Mouse (Mus musculus) cerebellum, adult (tissue): Measurements from ENCODE around the gene Mettl7a1.
A peak's percentile ranks its signal among the peaks of the same experiment; 100 is the strongest.
"Not testable (repeated sequence)": the region's sequence is repeated elsewhere in the genome, so short reads cannot be mapped to it uniquely, and the experiment has no call there.

Experiments
- ATAC-seq: cut with Nextera tagmentation; 2 replicates; pipeline ENCODE4 v1.9.2; 2017; ENCODE audit warnings: mild to moderate bottlenecking, moderate library complexity, mixed read lengths; ENCODE audit not compliant: insufficient number of reproducible peaks, low FRiP score, low TSS enrichment

Mettl7a1 gene

DNA sequence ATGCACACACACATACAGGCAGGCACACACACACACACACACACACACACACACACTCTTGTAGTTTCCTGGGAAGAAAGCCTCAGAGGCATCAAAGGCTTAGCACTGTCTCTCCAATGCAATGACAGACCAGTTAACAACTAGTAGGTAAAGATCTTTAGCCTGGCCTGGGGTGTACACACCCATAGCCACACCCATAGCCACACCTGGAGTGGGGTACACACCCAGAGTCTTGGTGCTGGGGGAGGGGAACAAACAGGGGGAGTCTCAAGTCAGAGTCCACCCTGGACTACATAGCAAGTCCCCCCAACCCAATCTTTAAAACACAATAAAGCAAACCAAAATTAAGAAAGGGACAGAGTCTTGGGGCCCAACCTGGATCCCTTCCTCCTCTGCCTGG is 33.4 kb downstream of the Mettl7a1 start:
- ATAC-seq = not testable (repeated sequence)

DNA sequence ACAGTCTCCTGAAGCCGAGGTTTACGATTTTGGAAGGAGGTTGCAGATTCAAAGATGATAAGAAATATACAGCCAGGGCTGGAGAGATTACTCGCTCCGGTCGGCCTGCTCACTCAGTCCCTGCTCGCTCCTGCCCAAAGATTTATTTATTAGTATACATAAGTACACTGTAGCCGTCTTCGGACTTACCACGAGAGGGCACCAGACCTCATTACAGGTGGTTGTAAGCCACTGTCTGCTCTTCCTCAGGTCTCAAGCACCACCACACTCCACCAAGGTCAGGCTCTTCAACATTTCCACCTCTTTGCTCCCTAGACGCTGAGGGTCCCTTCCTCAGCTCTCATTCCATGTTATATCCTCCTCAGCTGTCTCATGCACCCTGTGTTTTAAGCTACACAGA is 33.9 kb downstream of the Mettl7a1 start:
- not testable (repeated sequence) for ATAC-seq

DNA sequence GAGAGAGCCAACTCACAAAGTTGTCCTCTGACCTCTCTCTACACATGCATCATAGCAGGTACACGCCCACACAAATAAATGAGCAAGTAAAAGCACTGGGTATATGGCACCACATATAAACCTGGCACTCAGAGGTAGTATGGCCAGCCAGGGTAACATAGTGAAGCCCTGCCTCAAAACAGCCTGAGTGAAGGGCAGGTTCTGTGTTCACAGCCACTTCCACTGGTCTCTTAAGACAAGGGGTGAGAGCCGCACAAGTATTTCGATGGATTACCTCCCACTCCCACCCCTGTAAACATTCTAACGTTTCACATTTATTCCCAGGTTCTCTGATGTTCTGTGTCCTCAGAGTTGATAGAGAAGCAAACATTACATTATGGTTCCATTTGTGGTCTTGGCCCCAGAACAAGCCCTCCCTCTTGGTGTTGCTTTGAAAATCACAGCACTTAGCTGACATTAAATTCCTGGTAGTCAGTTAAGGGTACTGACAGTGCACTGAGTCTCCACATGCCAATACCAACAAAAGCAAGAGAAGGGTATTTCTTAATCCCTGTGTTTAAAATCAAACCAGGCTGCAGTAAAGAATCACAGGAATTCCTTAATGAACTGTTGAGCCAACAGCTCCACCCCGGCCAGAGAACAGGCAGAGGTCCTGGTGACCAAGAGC is 37.5 kb downstream of the Mettl7a1 start:
- not testable (repeated sequence) for ATAC-seq

DNA sequence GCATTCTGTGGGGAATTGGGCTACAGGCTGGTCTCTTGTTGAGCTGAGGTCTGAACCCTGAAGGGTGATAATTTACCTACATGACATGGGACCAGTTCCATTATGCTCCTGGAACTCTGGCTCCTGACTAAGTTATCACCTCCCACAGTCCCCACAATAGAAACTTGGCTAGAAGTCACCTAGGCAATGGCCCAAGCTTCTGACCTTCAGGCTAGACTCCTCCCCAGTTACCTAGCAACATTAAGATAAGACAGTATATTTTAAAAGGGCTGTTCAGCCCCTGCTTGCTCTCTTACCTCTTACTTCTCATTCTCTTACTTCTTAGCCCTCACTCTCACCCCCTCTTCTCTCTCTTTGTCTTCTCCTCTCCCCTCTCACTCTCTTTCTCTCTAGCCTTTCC is 41.5 kb downstream of the Mettl7a1 start:
- ATAC-seq = no peak

DNA sequence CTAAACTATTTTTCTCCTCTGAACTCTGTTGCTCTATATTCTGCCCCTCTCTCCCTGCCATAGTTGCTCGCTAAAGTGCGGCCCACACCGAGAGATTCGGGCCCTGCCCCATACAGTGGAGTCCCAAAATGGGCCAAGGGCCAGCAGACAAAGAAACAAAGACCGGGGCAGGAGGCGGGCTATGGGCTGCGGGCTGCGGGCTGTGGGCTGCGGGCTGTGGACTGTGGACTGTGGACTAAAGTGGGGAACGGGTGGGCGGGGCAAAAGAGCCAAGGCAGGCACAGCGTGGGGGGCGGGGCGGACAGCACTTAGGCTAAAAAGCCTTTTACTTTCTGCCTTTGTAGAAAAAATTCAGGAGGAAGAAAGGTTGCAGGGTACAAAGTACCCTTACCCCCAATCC is 42.8 kb downstream of the Mettl7a1 start:
- no peak for ATAC-seq

DNA sequence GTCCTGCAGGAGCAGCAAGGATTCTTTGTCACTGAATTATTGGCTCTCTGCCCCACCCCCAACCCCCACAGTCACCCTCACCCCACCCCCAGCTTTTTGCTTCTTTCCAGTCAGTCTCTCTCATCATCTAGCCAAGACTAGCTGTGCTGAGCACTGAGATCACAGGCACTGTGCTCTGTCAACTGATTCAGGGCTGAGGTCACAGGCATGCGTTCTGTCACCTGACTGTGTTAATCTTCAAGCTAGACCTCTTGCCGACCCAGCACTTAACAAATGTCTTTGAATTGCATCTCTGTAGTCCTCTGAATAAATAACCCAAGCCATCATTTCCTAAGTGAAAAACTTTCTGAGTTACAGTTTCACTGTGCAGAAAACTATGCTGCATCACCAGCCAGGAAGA is 45.6 kb downstream of the Mettl7a1 start:
- no peak for ATAC-seq

DNA sequence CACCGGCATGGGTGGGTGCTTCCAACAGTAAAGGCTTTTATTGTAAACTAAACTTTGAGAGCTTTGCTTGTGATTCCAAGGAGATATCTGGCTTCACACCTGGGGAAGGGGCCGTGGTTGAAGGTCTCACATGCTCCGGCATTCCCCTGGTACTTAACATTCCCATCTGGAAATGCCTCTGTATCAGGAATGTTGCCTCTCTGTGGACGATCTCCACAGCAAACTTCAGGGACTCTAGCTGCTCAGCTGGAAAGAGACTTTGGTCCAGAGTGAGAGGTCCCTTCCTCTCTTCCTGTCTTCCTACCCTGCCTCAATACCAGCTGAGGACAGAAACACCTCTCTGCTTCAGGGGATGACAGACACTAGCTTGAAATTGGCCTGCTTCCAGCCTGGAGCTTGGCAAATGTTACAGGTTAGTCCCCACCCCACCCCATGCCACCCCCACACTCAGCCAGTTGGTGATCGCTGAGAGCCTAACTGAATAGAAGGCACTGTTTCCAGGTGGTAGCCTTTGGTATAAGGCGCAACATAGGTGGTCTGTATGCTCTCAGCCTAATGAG is 47.6 kb downstream of the Mettl7a1 start:
- ATAC-seq = no peak

DNA sequence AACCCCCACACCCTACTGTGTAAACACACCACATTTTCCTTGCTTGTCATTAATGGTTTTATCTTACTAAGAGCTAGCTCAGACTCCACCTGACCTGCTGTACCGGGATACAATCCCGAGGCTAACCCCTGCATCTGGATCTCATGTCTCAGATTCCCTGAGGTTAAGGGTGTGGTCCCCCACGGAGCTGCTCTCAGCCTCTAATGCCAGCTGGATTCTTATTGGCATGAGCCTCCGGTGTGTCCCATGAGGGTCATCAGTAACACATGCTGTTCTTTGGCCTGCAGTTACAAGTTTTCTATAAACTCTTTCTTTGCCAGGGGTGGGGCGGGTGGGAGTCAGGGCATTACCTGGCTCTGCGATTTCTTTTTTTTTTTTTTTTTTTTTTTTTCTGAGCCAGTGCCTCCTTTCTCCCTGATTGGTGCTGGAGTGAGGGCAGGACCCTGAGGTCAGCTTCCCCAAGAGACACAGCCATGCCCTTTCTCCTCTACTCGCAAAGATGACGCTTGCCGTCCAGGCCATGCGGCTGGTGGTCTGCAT is 48.8 kb downstream of the Mettl7a1 start, which contains the start of the genes Methig1 and Mettl7a2:
Gene Methig1 (plus strand): TSS at position 439 of the 540 bp plus-strand sequence.
Gene Mettl7a2 (plus strand): TSS at position 490 of the 540 bp plus-strand sequence.
- ATAC-seq = no peak

DNA sequence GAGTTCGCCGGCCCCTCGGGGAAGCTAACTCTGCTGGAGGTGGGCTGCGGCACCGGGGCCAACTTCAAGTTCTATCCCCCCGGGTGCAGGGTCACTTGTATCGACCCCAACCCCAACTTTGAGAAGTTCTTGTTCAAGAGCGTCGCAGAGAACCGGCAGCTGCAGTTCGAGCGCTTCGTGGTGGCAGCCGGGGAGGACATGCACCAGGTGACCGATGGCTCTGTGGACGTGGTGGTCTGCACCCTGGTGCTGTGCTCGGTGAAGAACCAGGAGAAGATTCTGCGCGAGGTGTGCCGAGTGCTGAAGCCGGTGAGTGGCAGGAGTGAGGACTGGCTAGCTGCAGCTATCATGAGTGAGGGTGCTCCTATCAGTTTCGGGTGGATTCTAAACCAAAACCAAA is 49.5 kb downstream of the Mettl7a1 start:
- ATAC-seq = not testable (repeated sequence)

DNA sequence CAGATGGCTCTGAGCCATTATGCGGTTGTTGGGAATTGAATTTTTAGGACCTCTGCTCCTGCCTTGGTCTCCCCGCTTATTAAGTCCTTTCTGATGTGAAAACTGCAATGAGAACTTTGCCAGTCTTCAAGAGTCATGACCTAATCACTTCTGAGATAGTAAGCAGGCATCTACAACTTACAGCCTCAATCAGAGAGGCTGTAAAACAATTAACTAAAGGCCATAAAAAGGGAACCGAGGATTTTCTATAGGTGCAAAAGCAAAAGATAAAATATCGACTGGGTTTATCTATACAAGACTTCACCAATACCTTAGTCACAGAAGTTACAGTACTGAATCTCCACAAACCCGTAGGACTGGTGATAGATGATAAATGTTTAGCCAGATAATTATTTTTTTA is 51.9 kb downstream of the Mettl7a1 start:
- no peak for ATAC-seq

DNA sequence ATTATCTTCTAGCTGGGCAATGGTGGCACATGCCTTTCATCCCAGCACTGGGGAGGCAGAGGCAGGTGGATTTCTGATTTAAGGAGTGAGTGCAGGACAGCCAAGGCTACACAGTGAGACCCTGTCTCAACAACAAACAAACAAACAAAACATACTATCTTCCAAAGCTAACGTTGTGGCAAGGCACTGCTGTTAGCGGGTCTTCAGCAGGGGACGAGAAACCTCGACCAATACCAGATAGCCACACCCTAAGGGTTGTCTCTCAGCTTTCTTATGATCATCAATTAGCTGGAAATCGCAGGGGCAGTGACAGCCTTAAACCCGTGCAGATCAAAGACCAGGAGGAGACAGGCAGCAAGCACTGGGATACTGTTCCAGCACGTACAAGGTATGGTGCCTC is 60.3 kb downstream of the Mettl7a1 start, which contains the start of gene Higd1c:
Gene Higd1c (plus strand): TSS at position 301 of the 400 bp plus-strand sequence.
- no peak for ATAC-seq

DNA sequence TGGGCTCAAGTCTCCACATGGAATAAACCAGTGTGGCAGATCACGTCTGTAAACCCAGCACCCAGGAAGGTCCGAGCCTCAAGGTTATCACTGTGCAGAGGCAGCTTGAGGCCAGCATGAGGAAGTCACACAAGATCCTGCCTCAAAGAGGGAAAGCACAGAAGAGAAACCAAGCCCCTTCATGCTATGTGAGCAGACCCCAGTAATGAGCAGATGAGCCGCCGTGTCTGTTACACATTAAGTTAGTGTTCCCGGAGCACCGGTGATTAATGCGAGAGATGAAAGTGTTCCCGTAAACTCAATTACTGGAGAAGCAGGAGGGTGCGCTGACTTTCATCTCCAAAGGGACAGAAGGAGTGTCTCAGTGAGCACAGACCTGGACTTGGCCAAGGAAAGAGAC is 62.0 kb downstream of the Mettl7a1 start:
- ATAC-seq = not testable (repeated sequence)

DNA sequence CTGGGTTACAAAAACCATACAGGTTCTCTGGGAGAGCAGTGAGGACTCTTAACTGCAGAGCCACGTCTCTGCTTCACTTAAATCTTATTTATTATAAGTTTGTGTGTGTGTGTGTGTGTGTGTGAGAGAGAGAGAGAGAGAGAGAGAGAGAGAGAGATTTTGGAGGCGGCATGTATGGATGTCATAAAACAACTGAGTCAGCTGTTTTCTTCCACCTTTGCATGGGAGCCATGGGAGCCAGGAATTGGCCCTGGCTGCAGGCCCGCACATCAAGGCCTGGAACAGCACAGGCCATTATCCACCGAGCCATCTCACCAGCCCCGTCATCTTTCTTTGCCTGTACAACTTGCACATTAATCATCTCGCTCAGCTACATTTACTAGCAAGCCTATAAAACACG is 63.2 kb downstream of the Mettl7a1 start:
- ATAC-seq = no peak

DNA sequence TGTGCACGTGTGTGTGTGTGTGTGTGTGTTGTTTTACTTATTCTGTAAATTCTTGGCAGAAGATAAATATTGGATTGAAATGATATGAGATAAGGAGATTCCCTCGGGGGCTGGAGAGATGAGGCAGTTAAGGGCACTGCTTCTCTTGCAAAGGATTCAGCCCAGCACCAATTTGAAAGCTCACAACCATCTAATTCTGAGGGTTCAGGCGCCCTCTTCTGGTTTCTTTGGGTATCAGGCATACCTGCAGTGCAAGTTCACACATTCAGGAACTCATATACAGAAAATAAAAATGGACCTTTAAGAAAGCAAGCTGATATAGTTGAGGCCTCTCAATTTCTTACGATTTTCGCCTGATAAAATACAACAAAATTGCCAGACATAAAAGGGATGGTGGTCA is 71.1 kb downstream of the Mettl7a1 start:
- ATAC-seq = no peak

DNA sequence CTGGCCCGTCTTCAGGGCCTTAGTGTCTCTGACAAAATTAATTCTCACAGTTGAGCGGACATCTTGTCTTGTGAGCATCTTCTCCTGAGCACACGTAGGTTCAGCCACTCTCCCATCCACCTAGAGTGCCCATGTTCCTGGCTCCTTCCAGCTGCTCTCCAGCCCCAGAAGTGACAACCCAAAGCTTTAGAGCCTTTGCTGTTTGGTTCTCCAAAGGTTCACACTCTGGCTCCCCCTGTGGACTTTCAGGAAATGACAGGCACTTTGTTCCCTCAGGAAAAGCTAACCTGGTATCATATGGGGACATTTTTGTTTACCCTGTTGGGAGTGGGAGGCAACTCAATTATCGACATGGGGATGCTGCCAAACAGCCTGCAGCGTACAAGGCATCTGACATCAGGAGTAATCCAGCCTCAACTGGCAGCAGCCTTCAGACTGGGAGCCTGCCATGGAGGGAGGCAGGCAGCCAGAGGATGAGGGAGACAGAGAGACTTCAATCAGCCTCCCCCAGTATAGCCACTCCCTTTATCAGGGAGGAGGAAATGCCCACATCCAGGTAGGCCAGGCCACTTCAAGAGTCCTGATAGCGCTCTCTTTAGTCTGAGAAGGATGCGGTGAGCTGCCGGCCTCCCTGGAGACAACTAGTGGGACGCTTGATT is 74.0 kb downstream of the Mettl7a1 start:
- ATAC-seq = peak; percentile 31; the same call in 1 of the 2 replicates
